Mouse (Mus musculus): ENCODE measurements around the gene Bbx.

GRCm38 (mm10) chr16:50298743-50299443, 133.3 kb downstream of the Bbx start:
- TF ChIP-seq CTCF (IDR thresholded peaks at IDR 0.05; ENCODE audit: borderline replicate concordance, control insufficient read depth, extremely low read depth, insufficient read depth, low read length, poor library complexity), result no peak
- TF ChIP-seq POLR2A (IDR thresholded peaks at IDR 0.05; ENCODE audit: control insufficient read depth, extremely low read depth, insufficient read depth, low read length, poor library complexity), result no peak
